Mouse (Mus musculus) gastrocnemius, adult 8-10 months (tissue): Measurements from ENCODE around the gene Ptbp2. TPM values are rescaled to one million over a fixed set of nuclear protein-coding genes. Genes with fewer than 3 reads are reported as not detected.

Source experiments
- DNase-seq, 2 experiments: peaks; one replicate each; pipeline ENCODE4 v3.0.0; 2022; ENCODE audit warnings: low spot score in 2 of 2
- microRNA-seq: library from miRNA; unstranded; fragments of <30 nt; microRNA quantifications from one replicate; pipeline ENCODE4 v1.2.0, GENCODE M21; 2022
- total RNA-seq, 4 experiments: library from RNA; stranded (reverse); gene quantifications; 2 replicates each; pipeline ENCODE4 v1.2.4; 2022

Gene Ptbp2
- total RNA-seq, 4 experiments from 2014 or later, result 17.0 to 24.6 (median 22.4) TPM

- no peak for DNase-seq
Observed at GRCm38 (mm10) chr3:119701467-119701866, 82.8 kb downstream of the Ptbp2 start.

- no peak for DNase-seq
Observed at GRCm38 (mm10) chr3:119684741-119685140, 99.5 kb downstream of the Ptbp2 start.

Small RNA genes lying within 50 kb of the gene (microRNA-seq; reads per million reads assigned to microRNA genes)
- gene Gm24744, result not detected
